Mouse (Mus musculus) ES-CJ7 (cell line): ENCODE data around the gene Ankle2.

Experiments used
- DNase-seq: peaks from one replicate; pipeline ENCODE4 v3.0.0; 2011; ENCODE audit warnings: low read depth, low spot score

Gene Ankle2

DNA sequence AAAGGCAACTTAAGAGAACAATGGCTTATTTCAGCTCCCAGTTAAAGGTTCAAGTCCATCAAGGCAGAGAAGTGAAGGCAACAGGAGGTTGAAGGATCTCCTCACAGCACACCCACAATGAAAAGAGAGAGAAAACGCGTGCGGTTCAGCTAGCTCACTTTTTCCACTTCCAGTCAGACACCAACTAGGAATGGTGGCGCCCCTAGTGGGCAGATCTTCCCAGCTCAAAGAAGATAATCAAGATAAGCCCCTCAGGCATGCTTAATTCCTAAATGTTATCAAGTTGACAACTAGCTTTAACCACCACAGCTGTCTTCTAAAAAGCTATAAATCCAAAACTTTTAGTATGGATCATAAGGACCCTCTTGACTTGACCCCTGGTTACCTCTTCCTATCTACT, 53.7 kb downstream of the Ankle2 start:
- DNase-seq, result peak; percentile 88

DNA sequence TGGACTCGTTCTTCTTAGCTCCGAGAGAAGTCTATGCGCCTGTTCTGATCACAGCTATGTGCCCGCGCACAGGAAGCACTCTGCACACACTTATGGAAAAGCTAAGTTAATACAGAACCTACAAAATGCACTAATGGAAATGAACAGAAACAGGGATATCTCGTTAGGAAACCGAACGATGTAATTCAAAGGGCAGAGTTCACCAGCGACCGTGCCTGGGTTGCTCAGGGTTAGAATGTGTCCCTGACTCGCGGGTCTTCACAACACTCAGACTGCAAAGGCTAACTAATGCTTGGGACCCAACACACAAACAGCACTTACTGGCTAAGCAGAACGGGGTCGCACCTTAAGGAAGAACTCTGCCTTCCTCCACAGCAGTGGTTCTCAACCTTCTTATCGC, 54.4 kb downstream of the Ankle2 start:
- DNase-seq, result no peak

DNA sequence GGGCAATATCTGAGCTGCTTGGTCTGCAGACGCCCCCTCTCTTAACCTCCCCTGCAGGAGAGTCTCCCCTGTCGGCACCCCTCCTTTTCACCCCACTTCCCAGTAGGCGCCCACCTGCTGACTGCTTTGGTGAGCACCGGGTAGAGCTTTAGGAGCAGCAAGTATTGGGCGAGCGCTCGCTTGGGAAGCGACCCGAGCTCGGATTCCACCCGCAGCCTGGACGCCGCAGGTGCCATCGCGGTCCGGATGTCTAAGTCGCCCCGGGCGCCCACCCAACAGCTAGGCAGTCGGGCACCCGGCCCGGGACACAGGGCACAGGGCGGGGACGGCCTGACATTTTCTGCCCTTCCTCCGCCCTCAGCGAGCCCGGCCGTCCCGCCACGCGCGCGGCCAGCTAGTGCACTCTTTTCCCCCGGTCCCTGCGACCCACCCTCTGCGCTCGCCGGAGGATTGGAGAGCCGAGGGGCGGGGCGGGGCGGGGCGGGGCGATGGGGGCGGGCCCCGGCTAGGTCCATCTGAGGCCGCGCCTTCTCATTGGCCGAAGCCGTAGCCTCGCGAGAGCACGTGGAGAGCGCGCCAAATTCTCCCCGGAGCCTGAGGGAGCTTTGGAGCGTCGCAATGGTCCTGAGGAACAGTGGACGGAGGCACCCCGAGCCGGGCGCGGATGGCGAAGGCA, 55.1 kb downstream of the Ankle2 start, which contains the start of the genes Pxmp2 and Pole:
Pxmp2 (minus strand) TSS at position 417 of the 676 bp plus-strand sequence.
Pole (plus strand) TSS at position 537 of the 676 bp plus-strand sequence.
- DNase-seq, result peak; percentile 94

DNA sequence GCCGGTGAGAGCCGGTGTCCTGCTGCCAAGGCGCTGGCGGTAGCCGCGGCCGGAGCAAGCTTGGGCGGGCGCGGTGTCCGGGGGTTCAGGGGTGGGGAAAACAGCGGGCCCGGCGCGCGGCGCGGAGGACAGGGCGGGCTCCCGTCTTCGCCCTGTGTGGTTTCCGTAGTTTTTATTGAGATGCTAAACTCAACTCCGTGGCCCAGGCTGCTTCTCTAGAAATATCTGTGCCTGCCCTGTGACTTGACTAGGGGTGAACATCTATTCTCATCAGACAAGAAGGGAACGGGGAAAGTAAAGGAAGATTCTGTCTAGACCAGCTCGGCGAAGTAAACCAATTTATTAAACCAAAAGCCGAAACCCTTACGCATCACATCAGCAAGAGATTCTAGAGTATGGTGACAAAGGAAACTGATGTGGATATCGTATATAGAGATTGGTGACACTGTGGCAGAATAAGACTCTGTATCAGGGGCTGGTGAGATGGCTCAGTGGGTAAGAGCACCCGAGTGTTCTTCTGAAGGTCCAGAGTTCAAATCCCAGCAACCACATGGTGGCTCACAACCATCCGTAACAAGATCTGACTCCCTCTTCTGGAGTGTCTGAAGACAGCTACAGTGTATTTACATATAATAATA, 55.8 kb downstream of the Ankle2 start:
- peak; percentile 42 for DNase-seq

DNA sequence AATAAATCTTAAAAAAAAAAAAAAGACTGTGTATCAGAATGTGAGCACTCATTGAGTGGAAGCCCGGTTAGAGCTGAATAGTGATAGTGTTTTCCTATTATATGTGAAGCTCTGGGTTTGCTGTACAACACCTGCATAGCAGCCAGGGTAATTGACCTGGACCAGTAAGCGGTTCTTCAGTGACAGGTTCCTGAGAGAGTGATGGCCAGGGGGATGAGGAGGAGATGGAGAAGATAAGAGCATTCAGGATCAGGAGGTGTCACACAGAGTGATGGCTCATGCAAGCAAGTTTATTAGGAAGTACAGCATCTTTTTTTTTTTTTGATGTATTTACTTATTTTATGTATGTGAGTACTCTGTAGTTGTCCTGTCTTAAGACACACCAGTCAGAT, 56.3 kb downstream of the Ankle2 start:
- DNase-seq, result peak; percentile 23

DNA sequence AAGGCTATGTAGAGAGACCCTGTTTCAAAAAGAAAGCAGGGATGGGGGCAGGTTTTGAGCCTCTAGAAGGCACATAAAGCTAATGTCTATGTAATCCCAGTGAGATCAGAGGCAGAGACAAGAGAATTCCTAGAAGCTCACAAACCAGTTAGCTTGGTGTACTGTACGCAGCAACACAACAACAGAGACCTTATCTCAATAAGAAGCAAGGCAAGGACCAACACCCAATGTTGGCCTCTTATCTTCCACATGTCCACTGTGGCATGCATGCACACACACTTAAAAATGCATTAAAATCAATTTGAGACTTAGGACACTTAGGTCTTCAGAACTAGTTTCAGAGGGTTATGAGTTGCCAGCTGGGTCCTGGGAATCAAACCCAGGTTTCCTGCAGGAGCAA, 60.8 kb downstream of the Ankle2 start:
- DNase-seq, result no peak

DNA sequence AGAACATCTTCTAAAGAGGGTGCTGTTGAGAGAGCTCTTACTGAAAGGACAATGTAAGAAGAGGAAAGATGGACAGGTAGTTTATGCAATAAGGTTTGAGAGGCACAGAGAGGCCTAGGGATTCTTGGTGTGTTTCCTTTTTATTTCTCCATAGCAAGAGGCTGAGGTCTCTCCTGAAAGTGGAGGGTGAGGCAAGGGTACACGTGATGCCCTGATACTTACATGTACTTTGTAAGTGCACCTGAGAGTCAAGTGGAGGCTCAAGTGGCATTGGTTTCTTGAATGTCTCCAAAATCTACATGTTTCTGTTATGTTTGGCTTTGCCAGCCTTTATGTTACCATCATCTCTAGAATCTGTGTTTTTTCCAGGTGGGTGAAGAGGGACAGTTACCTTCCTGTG, 65.8 kb downstream of the Ankle2 start:
- DNase-seq, result no peak

DNA sequence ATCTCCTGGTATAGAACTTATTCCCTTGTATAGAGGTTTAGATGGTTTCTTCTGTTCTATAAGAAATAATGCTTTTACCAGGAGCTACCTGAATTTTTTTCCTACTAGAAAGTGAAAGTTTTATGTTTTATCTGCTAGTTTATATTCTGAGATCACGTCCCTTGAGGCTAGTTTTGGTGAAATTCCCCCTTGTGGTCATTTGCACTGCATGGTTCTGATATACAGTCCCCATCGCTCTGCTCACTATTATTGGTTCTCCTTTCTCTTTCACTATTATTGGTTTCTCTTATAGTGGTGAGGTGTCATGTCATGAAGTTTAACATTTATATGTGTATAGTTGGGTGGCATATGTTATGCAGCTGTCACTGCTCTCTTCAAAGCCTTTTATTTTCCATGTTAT, 69.8 kb downstream of the Ankle2 start:
- DNase-seq, result no peak
